Mouse (Mus musculus): Measurements from ENCODE around the gene Arhgap31. TPM values are rescaled to one million over a fixed set of nuclear protein-coding genes. Genes with fewer than 3 reads are reported as not detected.

Arhgap31 gene
- polyA plus RNA-seq, 1 experiment from 2014 or later = 1.6 TPM

DNA sequence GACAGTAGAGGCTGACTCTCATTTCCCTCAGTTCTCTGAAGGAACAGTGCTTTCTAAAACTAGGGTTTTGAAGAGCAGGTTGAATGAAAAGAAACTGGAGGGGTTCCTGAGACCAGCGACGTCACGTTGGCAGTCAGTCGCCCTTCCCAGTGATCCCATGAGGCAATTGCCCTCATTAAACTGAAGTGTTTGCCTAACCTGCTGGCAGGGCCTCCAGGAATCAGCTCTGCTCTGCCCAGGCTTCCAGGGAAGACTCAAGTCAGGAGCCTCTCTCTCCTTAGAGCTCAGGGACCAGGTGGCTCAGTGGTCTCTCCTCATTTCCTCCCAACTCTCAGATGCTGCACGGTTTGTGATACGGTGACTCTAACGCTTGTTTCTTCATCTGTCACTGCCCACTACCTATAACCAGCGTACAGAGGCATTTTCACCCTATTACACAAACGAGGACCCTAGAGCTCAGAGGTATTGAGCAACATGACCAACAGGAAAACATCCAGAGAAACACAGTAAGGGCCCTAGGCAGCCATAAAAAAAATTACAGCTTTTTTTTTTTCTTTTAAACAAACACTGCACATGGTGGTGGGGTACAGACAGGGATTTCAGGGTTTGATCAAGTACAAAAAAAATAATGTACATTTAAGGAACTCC lies 64.2 kb downstream of the Arhgap31 start:
- TF ChIP-seq CTCF (IDR thresholded peaks at IDR 0.05; ENCODE audit: low read depth) = no peak
- no peak for TF ChIP-seq EP300 (IDR thresholded peaks at IDR 0.05; ENCODE audit: low read depth)
- no peak overlapping the region for H3K4me2 ChIP-seq (ENCODE audit: low read depth, low read length)
- no peak overlapping the region for H3K9ac ChIP-seq (replicated peaks)
- no peaks in the 10 kb centered on the region for H3K36me3 ChIP-seq (replicated peaks; ENCODE audit: insufficient read depth, low read length)
- WGBS (ENCODE audit: insufficient replicate concordance) = 56% methylated on average over 9 of the region's 9 CpGs
- peaks cover 6% of the 10 kb centered on the region; the same call in 1 of the 2 replicates for H3K4me1 ChIP-seq (ENCODE audit: insufficient read depth)
- H3K9me3 ChIP-seq (ENCODE audit: low read length) = no peaks in the 10 kb centered on the region
- no peak overlapping the region for H3K27ac ChIP-seq (ENCODE audit: low read depth)
- no peak for DNase-seq
- no peak overlapping the region for H3K4me3 ChIP-seq (ENCODE audit: low read depth, low read length)
- no peaks in the 10 kb centered on the region for H3K27me3 ChIP-seq (ENCODE audit: insufficient read depth, low read length)
- no peak for ATAC-seq

GRCm38 (mm10) chr16:38648155-38648554 lies 64.9 kb downstream of the Arhgap31 start:
- Histone ChIP-seq H3K36me3 (replicated peaks; ENCODE audit: insufficient read depth, low read length) (no peaks in the 10 kb centered on the region), H3K27me3 (ENCODE audit: insufficient read depth, low read length) (no peaks in the 10 kb centered on the region), H3K9ac (replicated peaks) (no peak overlapping the region), H3K4me3 (ENCODE audit: low read depth, low read length) (no peak overlapping the region), H3K4me1 (ENCODE audit: insufficient read depth) (peaks cover 6% of the 10 kb centered on the region; the same call in 1 of the 2 replicates), H3K9me3 (ENCODE audit: low read length) (no peaks in the 10 kb centered on the region), H3K4me2 (ENCODE audit: low read depth, low read length) (no peak overlapping the region), H3K27ac (ENCODE audit: low read depth) (no peak overlapping the region)
- WGBS (ENCODE audit: insufficient replicate concordance) = 86% methylated on average over 5 of the region's 5 CpGs
- ATAC-seq (no peak), DNase-seq (no peak)
- TF ChIP-seq EP300 (IDR thresholded peaks at IDR 0.05; ENCODE audit: low read depth) (no peak), CTCF (IDR thresholded peaks at IDR 0.05; ENCODE audit: low read depth) (no peak)

DNA sequence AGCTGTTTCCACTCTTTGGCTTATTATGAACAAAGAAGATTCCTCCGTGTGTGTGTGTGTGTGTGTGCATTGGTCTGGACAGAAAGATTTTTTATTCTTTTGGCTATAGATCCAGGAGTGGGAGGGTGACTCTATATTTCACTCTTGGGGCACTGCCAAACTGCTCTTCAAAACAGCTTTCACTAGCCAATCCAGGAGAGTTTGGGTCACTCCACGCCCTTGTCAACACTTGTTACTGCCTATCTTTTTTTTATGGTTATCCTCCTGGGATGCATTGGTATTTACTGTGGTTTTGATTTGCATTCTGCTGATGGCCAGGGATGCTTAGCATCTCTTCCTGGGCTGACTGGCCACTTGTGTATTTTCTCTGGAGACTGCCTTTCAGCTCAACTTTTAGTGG lies 68.6 kb downstream of the Arhgap31 start:
- no peak for DNase-seq
- Histone ChIP-seq H3K4me2 (ENCODE audit: low read depth, low read length) (no peak overlapping the region), H3K4me3 (ENCODE audit: low read depth, low read length) (no peak overlapping the region), H3K36me3 (replicated peaks; ENCODE audit: insufficient read depth, low read length) (no peaks in the 10 kb centered on the region), H3K9ac (replicated peaks) (no peak overlapping the region), H3K27ac (ENCODE audit: low read depth) (no peak overlapping the region), H3K9me3 (ENCODE audit: low read length) (no peaks in the 10 kb centered on the region), H3K27me3 (ENCODE audit: insufficient read depth, low read length) (no peaks in the 10 kb centered on the region), H3K4me1 (ENCODE audit: insufficient read depth) (peaks cover 5% of the 10 kb centered on the region; the same call in 1 of the 2 replicates)
- no peak for TF ChIP-seq EP300 (IDR thresholded peaks at IDR 0.05; ENCODE audit: low read depth)
- TF ChIP-seq CTCF (IDR thresholded peaks at IDR 0.05; ENCODE audit: low read depth) = no peak
- no peak for ATAC-seq
- 67% methylated on average over 2 of the region's 2 CpGs for WGBS (ENCODE audit: insufficient replicate concordance)

GRCm38 (mm10) chr16:38637085-38637484 lies 76.0 kb downstream of the Arhgap31 start:
- Histone ChIP-seq H3K4me3 (ENCODE audit: low read depth, low read length) (no peak overlapping the region), H3K9me3 (ENCODE audit: low read length) (no peaks in the 10 kb centered on the region), H3K9ac (replicated peaks) (no peak overlapping the region), H3K4me1 (ENCODE audit: insufficient read depth) (0 out of 2 replicates have a peak, but pooled peaks cover 3% of the 10 kb centered on the region), H3K27me3 (ENCODE audit: insufficient read depth, low read length) (no peaks in the 10 kb centered on the region), H3K27ac (ENCODE audit: low read depth) (peak overlapping the region; percentile 41; the same call in 1 of the 2 replicates), H3K36me3 (replicated peaks; ENCODE audit: insufficient read depth, low read length) (no peaks in the 10 kb centered on the region), H3K4me2 (ENCODE audit: low read depth, low read length) (0 out of 2 replicates have a peak overlapping the region, but pooled peaks have one; percentile 11)
- WGBS (ENCODE audit: insufficient replicate concordance) = 69% methylated on average over 10 of the region's 10 CpGs
- no peak for ATAC-seq
- TF ChIP-seq CTCF (IDR thresholded peaks at IDR 0.05; ENCODE audit: low read depth) (no peak), EP300 (IDR thresholded peaks at IDR 0.05; ENCODE audit: low read depth) (no peak)
- DNase-seq = no peak

DNA sequence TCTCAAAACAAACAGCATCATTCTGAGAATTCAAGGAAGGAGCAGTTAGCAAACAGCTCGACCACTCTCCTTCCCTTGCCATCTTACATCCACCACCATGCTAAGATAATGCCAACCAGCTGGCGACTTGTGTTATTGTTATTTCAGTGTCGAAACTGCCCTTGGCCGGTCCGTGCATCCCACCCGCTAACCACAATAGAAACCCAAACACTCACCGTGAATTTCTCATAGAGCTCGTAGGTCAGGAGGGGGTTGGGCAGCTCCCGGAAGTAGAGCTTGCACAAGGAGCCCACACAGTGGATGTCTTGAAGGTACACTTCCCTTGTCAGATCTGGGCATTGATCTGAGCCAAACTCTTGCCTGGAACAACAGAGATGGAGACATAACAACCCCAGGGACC lies 76.4 kb downstream of the Arhgap31 start:
- 36% methylated on average over 9 of the region's 9 CpGs for WGBS (ENCODE audit: insufficient replicate concordance)
- H3K9ac ChIP-seq (replicated peaks) = no peak overlapping the region
- ATAC-seq (peak; percentile 44; the same call in 1 of the 2 replicates), DNase-seq (peak; percentile 35)
- no peaks in the 10 kb centered on the region for H3K9me3 ChIP-seq (ENCODE audit: low read length)
- no peak for TF ChIP-seq CTCF (IDR thresholded peaks at IDR 0.05; ENCODE audit: low read depth)
- no peak for TF ChIP-seq EP300 (IDR thresholded peaks at IDR 0.05; ENCODE audit: low read depth)
- H3K27me3 ChIP-seq (ENCODE audit: insufficient read depth, low read length) = no peaks in the 10 kb centered on the region
- H3K4me1 ChIP-seq (ENCODE audit: insufficient read depth) = 0 out of 2 replicates have a peak, but pooled peaks cover 3% of the 10 kb centered on the region
- no peak overlapping the region for H3K4me3 ChIP-seq (ENCODE audit: low read depth, low read length)
- 0 out of 2 replicates have a peak overlapping the region, but pooled peaks have one; percentile 11 for H3K4me2 ChIP-seq (ENCODE audit: low read depth, low read length)
- H3K27ac ChIP-seq (ENCODE audit: low read depth) = peak overlapping the region; percentile 41; the same call in 1 of the 2 replicates
- no peaks in the 10 kb centered on the region for H3K36me3 ChIP-seq (replicated peaks; ENCODE audit: insufficient read depth, low read length)

GRCm38 (mm10) chr16:38635833-38636390 lies 77.2 kb downstream of the Arhgap31 start:
- H3K27me3 ChIP-seq (ENCODE audit: insufficient read depth, low read length) = no peaks in the 10 kb centered on the region

More at GRCm38 (mm10) chr16:38635833-38636390, 77.2 kb downstream of the Arhgap31 start:
- Histone ChIP-seq H3K36me3 (replicated peaks; ENCODE audit: insufficient read depth, low read length) (no peaks in the 10 kb centered on the region), H3K9me3 (ENCODE audit: low read length) (no peaks in the 10 kb centered on the region), H3K27ac (ENCODE audit: low read depth) (peak overlapping the region; percentile 41; the same call in 1 of the 2 replicates), H3K4me1 (ENCODE audit: insufficient read depth) (0 out of 2 replicates have a peak, but pooled peaks cover 3% of the 10 kb centered on the region), H3K4me3 (ENCODE audit: low read depth, low read length) (no peak overlapping the region), H3K4me2 (ENCODE audit: low read depth, low read length) (no peak overlapping the region), H3K9ac (replicated peaks) (no peak overlapping the region)
- WGBS (ENCODE audit: insufficient replicate concordance) = 44% methylated on average over 8 of the region's 8 CpGs
- DNase-seq (no peak), ATAC-seq (no peak)
- no peak for TF ChIP-seq CTCF (IDR thresholded peaks at IDR 0.05; ENCODE audit: low read depth)
- no peak for TF ChIP-seq EP300 (IDR thresholded peaks at IDR 0.05; ENCODE audit: low read depth)

All from liver, postnatal 0 days (tissue).